Mouse (Mus musculus) Patski (cell line): ENCODE data around the gene Lsm4. TPM values are rescaled to one million over a fixed set of nuclear protein-coding genes. Genes with fewer than 3 reads are reported as not detected.

Experiments
- ATAC-seq: fragments of 100-300 bp; one replicate; pipeline ENCODE4 v1.8.0; 2021
- CTCF ChIA-PET: fragments of 350-600 bp; sonication (Branson Sonifier 250); formaldehyde crosslinking; loops from one replicate; lab custom pipeline; 2022; ENCODE audit warnings: inconsistent platforms; lab: Charles Lee
- POLR2A ChIA-PET: fragments of 350-600 bp; sonication (Branson Sonifier 250); formaldehyde crosslinking; loops from one replicate; lab custom pipeline; 2022; ENCODE audit warnings: antibody characterized with exemption, inconsistent platforms; lab: Charles Lee
- DNase-seq: peaks from one replicate; pipeline ENCODE4 v3.0.0-alpha.2; 2011; ENCODE audit warnings: low read depth, low spot score
- H3K27me3 ChIP-seq: fragments of 371-371 bp; one replicate; pipeline ENCODE4 v1.5.1; 2021
- CTCF ChIP-seq: fragments of 100-300 bp; IDR thresholded peaks from one replicate; pipeline ENCODE4 v1.5.1; 2021
- in situ Hi-C: fragments of 300-500 bp; cut with MboI; formaldehyde crosslinking; loops from 3 replicates; pipeline ENCODE4 v1.11.1; 2018; ENCODE audit warnings: low pct_unique_long_range_greater_than_20kb, mixed read lengths
- polyA plus RNA-seq: library from polyadenylated mRNA; unstranded; gene quantifications from one replicate; pipeline ENCODE4 v1.2.3, GENCODE M21; 2021

Gene Lsm4
- polyA plus RNA-seq, 1 experiment from 2014 or later, result 189 TPM

DNA sequence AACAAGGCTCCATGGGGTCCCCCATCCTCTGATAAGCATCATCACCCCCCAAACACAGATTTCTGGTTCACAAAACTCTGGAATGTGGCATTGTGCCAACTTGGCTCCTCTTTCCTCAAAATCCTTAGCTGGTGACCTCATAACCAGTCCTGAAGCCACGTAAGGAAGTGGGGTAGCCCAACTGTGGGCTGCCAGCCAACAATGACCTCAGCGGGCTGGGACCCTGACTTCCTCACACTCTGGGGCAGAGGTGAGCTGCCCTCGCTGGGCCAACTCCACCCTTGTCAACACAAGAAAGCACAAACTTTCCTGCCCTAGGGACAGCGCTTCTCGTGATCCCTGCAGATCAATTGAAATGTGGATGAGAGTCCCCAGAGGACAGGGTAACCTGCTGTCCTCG lies 39.0 kb upstream of the Lsm4 start:
- POLR2A ChIA-PET, result interaction anchor here (0.9 to 11.4 kb wide), 3 partner anchors 8 to 66 kb away, joined by 3 to 118 read pairs (median 5); no protein-coding TSS in a partner anchor
- peak; percentile 63 for ATAC-seq
- peak; percentile 100 for DNase-seq
- CTCF ChIA-PET, result interaction anchor here (1.5 to 1.7 kb wide), 3 partner anchors 18 to 39 kb away, joined by 3 to 7 read pairs (median 5); partner anchors contain the start of gene Lsm4
- TF ChIP-seq CTCF, result no peak
- H3K27me3 ChIP-seq, result no peaks in the 10 kb centered on the region
- in situ Hi-C loops, result no loop called here

DNA sequence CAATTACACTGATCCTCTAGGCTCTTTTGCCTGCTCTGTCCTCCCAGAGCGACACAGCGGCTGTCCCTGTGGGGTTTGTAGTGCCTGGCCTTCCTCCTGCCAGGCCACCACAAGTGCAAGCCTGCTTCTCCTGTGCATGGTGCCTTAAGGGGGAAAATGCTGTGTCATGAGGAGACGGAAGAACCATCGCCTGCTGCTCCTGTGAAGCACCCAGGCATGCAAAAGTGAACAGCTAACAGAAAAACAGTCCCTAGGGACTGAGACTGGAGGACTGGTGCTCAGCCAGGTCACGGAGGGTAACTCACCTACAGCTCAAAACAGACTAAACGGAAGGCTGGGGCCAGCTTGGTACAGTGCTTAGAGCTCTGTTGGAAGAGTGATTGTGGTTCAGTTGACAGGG lies 37.5 kb upstream of the Lsm4 start:
- ChIA-PET CTCF (interaction anchor here (1.0 to 3.3 kb wide), 5 partner anchors 11 to 60 kb away, joined by 3 to 12 read pairs (median 4); no protein-coding TSS in a partner anchor), POLR2A (interaction anchor here (11.4 kb wide), 1 partner anchor 14 kb away, joined by 118 read pairs; no protein-coding TSS in a partner anchor)
- no peak for ATAC-seq
- no peak for TF ChIP-seq CTCF
- H3K27me3 ChIP-seq, result no peaks in the 10 kb centered on the region
- DNase-seq, result no peak
- in situ Hi-C loops, result no loop called here

DNA sequence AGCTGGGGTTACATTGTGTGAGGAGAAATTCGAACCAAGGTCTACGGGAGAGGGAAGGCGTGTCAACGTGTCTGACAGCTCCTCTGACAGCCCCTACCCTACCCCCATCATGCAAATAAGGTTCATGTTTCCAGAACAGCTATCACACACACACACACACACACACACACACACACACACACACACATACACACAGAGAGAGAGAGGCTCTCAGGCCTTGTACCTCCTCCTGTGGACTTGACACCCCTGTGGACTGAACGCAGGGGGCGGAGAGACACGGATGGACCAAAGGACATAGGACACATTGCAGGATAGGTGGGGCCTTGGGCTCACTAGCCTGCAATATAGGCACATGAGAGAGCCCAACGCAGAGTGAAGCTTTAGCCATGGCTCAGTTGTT lies 36.2 kb upstream of the Lsm4 start:
- CTCF ChIA-PET, result interaction anchor here (1.0 to 3.3 kb wide), 3 partner anchors 11 to 59 kb away, joined by 3 to 12 read pairs (median 3); no protein-coding TSS in a partner anchor
- H3K27me3 ChIP-seq, result no peaks in the 10 kb centered on the region
- no peak for TF ChIP-seq CTCF
- POLR2A ChIA-PET, result interaction anchor here (0.7 to 11.4 kb wide), 3 partner anchors 12 to 26 kb away, joined by 3 to 118 read pairs (median 3); partner anchors contain the start of gene Pgpep1
- no peak for ATAC-seq
- no peak for DNase-seq
- in situ Hi-C loops, result no loop called here

DNA sequence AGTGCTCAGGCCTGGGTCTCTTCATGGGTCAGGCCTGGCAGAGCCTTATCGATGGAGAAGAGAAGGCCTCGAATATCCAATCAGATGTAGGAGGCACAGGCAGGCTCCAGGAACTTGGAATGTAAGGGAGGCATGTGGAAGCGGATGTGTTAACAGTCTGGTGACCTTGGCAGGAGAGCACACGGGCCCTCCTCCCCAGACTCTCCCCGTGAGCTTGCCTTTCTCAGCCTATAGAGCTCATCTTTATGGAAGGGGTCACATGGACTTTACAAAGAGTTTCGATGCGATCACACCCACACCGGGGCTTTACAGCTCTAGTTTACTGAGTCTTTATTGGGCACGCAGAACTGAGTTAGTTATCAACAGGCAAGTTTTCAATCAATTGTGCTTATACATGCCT lies 34.3 kb upstream of the Lsm4 start:
- DNase-seq (no peak), ATAC-seq (no peak)
- H3K27me3 ChIP-seq, result no peaks in the 10 kb centered on the region
- in situ Hi-C loops, result no loop called here
- TF ChIP-seq CTCF, result no peak
- POLR2A ChIA-PET, result interaction anchor here (1.8 kb wide), 1 partner anchor 11 kb away, joined by 5 read pairs; no protein-coding TSS in a partner anchor
- CTCF ChIA-PET, result interaction anchor here (0.7 to 1.4 kb wide), 4 partner anchors 8 to 12 kb away, joined by 3 to 4 read pairs (median 3); no protein-coding TSS in a partner anchor

DNA sequence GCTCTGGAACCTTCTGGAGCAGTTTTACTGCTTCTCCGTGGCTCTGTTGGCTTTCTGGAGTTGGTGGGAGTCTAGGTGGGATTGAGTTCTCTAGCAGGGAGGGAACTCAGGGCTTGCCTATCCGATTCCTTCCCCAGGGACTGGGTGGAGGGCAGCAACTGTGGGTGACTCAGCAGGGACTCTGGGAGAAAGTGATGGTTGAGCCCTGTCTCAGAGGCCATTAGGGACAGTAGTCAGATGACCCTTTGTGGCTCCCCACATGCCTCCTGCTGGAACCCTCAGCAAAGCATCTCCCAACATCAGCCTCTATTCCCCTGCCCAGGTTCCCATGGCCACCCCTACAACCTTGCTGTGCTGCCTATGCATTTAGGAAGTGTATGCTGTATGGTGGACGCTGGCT lies 30.0 kb upstream of the Lsm4 start:
- ChIA-PET CTCF (interaction anchor here (1.2 to 4.9 kb wide), 4 partner anchors 8 to 16 kb away, joined by 4 to 27 read pairs (median 4); no protein-coding TSS in a partner anchor), POLR2A (interaction anchor here (1.5 to 2.5 kb wide), 2 partner anchors 9 to 13 kb away, joined by 5 to 15 read pairs; no protein-coding TSS in a partner anchor)
- H3K27me3 ChIP-seq, result no peaks in the 10 kb centered on the region
- in situ Hi-C loops, result no loop called here
- no peak for DNase-seq
- no peak for TF ChIP-seq CTCF
- ATAC-seq, result no peak

DNA sequence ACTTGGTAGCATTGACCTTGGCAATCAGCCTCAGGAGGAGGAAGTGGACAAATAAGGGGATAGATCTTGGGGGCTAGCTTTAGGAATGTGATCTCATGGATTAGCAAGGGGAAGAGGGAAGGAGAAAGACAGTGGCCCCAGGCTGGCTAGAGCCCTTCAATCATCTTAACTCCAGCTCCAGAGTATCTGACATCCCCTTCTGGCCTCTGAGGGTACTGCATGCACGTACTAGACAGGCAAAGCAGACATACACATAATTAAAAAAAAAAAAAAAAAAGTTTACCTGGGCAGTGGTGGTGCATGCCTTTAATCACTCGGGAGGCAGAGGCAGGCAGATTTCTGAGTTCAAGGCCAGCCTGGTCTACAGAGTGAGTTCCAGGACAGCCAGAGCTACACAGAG lies 29.0 kb upstream of the Lsm4 start:
- DNase-seq (no peak), ATAC-seq (no peak)
- ChIA-PET CTCF (interaction anchor here (0.7 to 4.9 kb wide), 3 partner anchors 10 to 21 kb away, joined by 3 to 27 read pairs (median 4); no protein-coding TSS in a partner anchor), POLR2A (interaction anchor here (0.7 to 2.5 kb wide), 3 partner anchors 14 to 34 kb away, joined by 3 to 15 read pairs (median 3); no protein-coding TSS in a partner anchor)
- in situ Hi-C loops, result no loop called here
- no peaks in the 10 kb centered on the region for H3K27me3 ChIP-seq
- TF ChIP-seq CTCF, result no peak

DNA sequence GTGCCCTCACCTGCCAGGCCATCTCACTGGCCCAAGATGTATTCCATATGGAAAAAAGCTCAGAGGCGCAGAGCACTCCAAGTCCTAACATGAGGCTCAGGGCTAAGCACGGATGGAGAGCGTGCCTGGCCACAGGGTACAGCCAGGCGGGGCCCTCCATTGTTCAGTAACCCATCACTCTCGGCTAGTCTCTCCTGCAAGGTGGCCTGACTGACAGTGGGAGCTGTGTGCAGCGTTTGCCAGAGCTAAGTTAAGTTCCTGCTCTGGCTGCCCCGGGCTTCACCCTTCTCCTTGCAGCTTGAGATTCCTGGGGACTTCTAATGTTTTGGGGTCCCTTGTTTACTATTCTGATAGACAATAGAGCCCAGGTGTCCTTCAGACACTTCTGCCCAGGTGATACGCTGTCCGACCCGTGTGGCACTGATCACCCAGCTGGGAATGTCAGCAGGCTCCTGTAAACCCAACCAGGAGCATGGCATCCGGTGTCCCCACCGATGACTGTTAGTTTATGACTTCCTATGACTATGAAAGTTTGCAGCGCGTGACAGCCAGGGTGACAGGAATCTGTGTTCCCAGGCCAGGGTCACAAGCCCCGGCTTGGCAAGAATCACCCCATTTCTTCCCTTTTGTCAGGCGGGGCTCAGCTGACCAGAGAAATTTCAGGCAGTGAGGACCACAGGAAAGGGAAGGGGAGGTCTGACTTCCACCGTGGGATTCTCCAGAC lies 27.4 kb upstream of the Lsm4 start:
- DNase-seq, result no peak
- no peak for TF ChIP-seq CTCF

DNA sequence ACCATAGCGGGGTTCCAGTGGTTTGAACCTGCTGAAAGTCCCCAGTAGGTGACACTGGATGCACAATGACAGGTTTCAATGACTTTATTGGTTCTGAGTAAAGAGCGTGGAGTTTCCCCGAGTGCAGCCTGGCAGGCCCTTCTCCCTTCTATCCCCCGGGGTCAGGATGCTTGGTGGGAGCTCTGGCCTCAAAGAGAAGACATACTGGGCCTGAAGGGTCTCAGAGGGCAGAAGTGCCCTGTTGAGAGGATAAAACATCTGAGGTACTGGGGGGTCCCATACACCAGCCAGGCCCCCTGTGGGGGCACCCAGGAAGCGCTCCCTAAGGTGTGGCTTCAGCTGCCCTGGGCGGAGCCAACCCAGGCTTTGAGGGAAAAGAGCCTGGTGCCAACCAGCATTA lies 26.7 kb upstream of the Lsm4 start:
- CTCF ChIA-PET, result interaction anchor here (1.1 to 1.2 kb wide), 2 partner anchors 8 to 11 kb away, joined by 3 read pairs; no protein-coding TSS in a partner anchor
- POLR2A ChIA-PET, result interaction anchor here (0.7 to 9.4 kb wide), 3 partner anchors 14 to 179 kb away, joined by 3 to 118 read pairs (median 5); partner anchors contain the start of gene Gdf15
- ATAC-seq, result no peak
- H3K27me3 ChIP-seq, result no peaks in the 10 kb centered on the region
- TF ChIP-seq CTCF, result no peak
- no peak for DNase-seq
- in situ Hi-C loops, result no loop called here

More for the DNA sequence above, 27.4 kb upstream of the Lsm4 start:
- CTCF ChIA-PET, result interaction anchor here (1.2 kb wide), 2 partner anchors 10 to 16 kb away, joined by 3 to 5 read pairs; no protein-coding TSS in a partner anchor
- no peak for ATAC-seq
- POLR2A ChIA-PET, result interaction anchor here (9.4 kb wide), 1 partner anchor 14 kb away, joined by 118 read pairs; the partner anchor contains the start of gene Gdf15
- in situ Hi-C loops, result no loop called here
- no peaks in the 10 kb centered on the region for H3K27me3 ChIP-seq

DNA sequence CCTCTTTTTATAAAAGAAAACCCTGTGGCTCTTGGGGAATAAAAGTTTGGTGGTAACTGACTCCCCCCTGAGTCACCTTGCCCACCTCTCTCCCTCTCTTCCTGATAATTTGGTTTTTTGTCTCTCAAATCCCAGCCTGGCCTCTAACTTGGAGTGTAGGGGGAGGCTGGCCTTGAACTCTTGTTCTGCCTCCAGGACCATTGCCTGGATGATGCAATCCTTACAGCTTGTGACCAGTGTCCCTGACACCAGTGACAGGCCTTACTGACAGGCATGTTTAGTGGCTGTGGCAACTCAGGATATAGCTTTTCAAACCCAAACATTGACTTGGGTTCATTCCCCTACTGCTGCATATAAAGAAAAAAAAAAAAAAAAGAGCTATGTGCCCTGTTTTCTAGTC lies 26.3 kb upstream of the Lsm4 start:
- ChIA-PET CTCF (interaction anchor here (1.1 to 1.2 kb wide), 2 partner anchors 8 to 11 kb away, joined by 3 read pairs; no protein-coding TSS in a partner anchor), POLR2A (interaction anchor here (0.7 to 9.4 kb wide), 3 partner anchors 15 to 179 kb away, joined by 3 to 118 read pairs (median 5); partner anchors contain the start of gene Gdf15)
- DNase-seq, result no peak
- in situ Hi-C loops, result no loop called here
- no peak for ATAC-seq
- H3K27me3 ChIP-seq, result no peaks in the 10 kb centered on the region
- TF ChIP-seq CTCF, result no peak
